Mouse (Mus musculus): ENCODE data around the gene Clcf1. TPM values are rescaled to one million over a fixed set of nuclear protein-coding genes. Genes with fewer than 3 reads are reported as not detected.

The Clcf1 gene
- polyA plus RNA-seq (2012; rRNA removed) = 34.0 and 42.0 TPM in 2 replicates

DNA sequence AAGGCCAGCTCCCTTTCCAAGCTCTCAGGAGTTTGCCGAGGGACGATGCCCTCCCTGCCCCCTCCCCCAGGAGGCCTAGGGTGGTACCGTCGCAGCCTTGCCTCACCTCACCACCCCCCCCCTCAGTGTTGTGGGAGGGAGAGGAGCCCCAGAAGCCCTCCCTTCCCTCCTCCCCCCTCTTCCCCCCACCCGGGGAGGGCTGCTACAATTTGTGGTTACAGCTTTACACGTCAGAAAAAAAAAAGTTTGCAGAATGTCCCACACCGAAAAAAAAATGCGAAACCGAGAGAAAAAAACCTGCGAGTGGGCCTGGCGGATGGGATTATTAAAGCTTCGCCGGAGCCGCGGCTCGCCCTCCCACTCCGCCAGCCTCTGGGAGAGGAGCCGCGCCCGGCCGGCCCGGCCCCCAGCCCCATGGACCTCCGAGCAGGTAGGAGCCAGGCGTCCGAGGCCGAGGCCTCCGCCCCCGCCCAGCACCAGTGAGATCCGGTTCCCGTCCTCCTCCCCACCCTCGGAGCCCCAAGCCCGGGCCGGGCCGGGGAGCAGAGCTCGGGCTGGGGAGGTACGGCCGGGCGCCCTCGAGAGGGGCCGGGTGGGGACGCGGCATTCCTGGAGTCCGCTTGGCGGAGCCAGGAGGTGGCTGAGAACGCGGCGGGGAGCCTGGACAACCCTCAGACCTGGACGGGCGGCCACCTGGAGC lies at the start of gene Clcf1, which contains the start of gene AC109138.7:
TSS of gene Clcf1 (plus strand) at position 168 of the 700 bp plus-strand sequence.
TSS of gene AC109138.7 (plus strand) at position 287 of the 700 bp plus-strand sequence.
- Histone ChIP-seq H3K4me3 (replicated peaks; ENCODE audit: extremely low read depth, low read depth, low read length) (peak within 1 kb of the TSS; percentile 63), H3K4me1 (ENCODE audit: control insufficient read depth, insufficient read depth, low read length) (peaks cover 19% of the 10 kb centered on the region)
- TF ChIP-seq CTCF (IDR thresholded peaks at IDR 0.05; ENCODE audit: insufficient read depth, low read length) = no peak
- TF ChIP-seq POLR2A (IDR thresholded peaks at IDR 0.05; ENCODE audit: borderline replicate concordance, extremely low read depth, low read depth, low read length) = 0 out of 2 replicates have a peak, but pooled peaks have one; percentile 14
- under 1% methylated on average over 49 of the region's 49 CpGs for WGBS
- peak; percentile 72 for DNase-seq

DNA sequence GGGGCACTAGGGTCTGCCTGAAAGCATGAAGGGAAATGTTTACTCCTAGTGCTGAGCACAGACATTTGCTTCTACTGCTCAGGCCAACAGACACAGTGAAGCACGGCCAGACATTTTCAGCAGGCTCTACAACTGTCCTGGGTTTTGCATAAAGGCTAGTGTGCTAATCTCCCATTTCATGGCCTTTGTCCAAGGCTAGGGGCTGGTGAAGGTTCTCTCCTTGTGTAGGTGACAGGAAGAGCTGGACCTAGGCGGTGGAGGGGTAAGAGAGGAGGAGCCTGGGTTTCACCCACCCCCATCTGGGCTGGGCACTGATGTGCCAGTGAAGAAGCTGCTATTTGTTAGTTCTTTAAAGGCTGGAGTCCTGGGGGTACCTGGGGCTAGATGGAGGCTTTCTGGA lies 49.3 kb upstream of the Clcf1 start:
- TF ChIP-seq POLR2A (IDR thresholded peaks at IDR 0.05; ENCODE audit: borderline replicate concordance, extremely low read depth, low read depth, low read length) = no peak
- TF ChIP-seq CTCF (IDR thresholded peaks at IDR 0.05; ENCODE audit: insufficient read depth, low read length) = no peak
- no peak for DNase-seq
- Histone ChIP-seq H3K4me3 (replicated peaks; ENCODE audit: extremely low read depth, low read depth, low read length) (no peak overlapping the region), H3K4me1 (ENCODE audit: control insufficient read depth, insufficient read depth, low read length) (peaks cover 5% of the 10 kb centered on the region; the same call in 1 of the 2 replicates)
- WGBS = 82% methylated on average over 2 of the region's 2 CpGs

DNA sequence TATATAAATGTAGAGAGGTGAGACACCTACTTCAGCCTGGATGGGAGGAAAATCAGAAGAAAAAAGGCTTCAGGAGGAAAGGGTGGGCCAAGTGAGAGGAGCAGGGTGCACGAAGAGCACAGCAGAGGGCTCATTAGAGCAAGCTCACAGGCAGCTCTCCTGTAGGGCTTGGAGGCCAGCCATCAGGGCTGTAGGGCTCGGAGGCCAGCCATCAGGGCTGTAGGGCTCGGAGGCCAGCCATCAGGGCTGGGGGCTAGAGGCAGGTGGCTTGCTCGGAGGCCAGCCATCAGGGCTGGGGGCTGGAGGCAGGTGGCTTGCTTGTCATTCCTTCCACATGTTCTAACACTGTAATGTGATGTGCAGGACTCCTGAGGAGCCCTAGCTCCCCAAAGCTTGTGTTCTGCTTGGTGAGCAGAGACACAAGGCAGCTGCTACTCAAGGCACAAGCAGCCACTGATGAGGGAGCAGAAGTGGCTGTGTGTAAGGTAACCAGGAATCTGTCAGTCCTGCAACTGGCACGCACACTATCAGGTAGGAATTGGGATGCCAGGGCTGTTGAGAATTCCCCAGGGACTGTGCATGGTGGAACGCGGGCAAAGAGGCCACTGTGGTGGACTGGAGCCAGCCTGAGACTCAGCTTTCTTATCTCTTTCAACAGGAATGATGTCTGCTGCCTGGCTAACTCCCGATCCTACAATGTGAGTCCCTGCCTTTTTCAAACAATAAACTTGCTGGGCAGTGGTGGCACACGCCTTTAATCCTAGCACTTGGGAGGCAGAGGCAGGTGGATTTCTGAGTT lies 47.2 kb upstream of the Clcf1 start:
- no peak for DNase-seq
- Histone ChIP-seq H3K4me3 (replicated peaks; ENCODE audit: extremely low read depth, low read depth, low read length) (no peak overlapping the region), H3K4me1 (ENCODE audit: control insufficient read depth, insufficient read depth, low read length) (peaks cover 9% of the 10 kb centered on the region)
- WGBS = 68% methylated on average over 9 of the region's 9 CpGs
- TF ChIP-seq CTCF (IDR thresholded peaks at IDR 0.05; ENCODE audit: insufficient read depth, low read length) (no peak), POLR2A (IDR thresholded peaks at IDR 0.05; ENCODE audit: borderline replicate concordance, extremely low read depth, low read depth, low read length) (no peak)

DNA sequence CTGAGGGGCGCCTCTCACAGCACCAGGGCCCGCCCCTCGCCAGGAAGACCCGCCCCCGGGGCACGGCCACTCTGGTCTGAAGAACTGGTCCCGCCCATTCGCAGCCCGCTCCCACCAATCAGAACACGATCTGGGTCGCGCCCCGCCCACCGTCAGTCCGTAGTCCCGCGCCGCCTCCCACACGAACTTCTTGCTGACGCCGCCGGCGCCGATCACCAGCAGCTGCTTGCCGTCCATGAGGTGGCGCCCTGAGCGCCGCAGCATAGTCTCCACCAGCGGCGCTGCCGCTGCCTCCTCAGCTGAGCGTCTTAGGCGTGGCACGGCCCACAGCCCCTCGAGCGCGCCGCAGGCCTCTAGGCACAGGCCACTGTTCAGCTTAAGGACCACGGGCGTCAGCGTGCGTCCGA lies 44.7 kb upstream of the Clcf1 start:
- WGBS = under 1% methylated on average over 43 of the region's 43 CpGs

DNA sequence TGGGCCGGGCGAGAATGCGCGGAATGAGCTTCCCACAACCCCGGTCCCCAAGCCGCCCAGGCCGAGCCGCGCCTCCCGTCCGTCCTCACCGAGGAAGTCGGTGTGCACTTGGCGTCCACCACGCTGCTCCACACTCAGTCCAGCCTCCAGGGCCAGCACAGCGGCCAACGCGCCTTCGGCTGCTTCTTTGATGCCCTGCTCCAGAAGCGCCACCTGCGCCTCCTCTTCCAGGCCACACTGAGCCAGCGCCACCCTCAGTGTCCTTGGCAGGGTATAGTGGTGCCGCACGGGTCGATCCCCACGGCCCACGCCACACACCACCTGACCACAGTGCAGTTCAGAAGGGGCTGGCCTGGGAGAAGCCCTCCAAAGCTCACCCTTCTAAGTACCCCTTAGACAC lies 44.2 kb upstream of the Clcf1 start:
- Histone ChIP-seq H3K4me1 (ENCODE audit: control insufficient read depth, insufficient read depth, low read length) (peaks cover 5% of the 10 kb centered on the region), H3K4me3 (replicated peaks; ENCODE audit: extremely low read depth, low read depth, low read length) (peak overlapping the region; percentile 63)
- TF ChIP-seq POLR2A (IDR thresholded peaks at IDR 0.05; ENCODE audit: borderline replicate concordance, extremely low read depth, low read depth, low read length) (no peak), CTCF (IDR thresholded peaks at IDR 0.05; ENCODE audit: insufficient read depth, low read length) (no peak)
- WGBS = 3% methylated on average over 27 of the region's 27 CpGs
- no peak for DNase-seq

More for the DNA sequence above, 44.7 kb upstream of the Clcf1 start:
- DNase-seq = peak; percentile 99
- TF ChIP-seq CTCF (IDR thresholded peaks at IDR 0.05; ENCODE audit: insufficient read depth, low read length) (peak; percentile 61), POLR2A (IDR thresholded peaks at IDR 0.05; ENCODE audit: borderline replicate concordance, extremely low read depth, low read depth, low read length) (peak; percentile 96)
- peaks cover 5% of the 10 kb centered on the region for H3K4me1 ChIP-seq (ENCODE audit: control insufficient read depth, insufficient read depth, low read length)
- peak overlapping the region; percentile 63 for H3K4me3 ChIP-seq (replicated peaks; ENCODE audit: extremely low read depth, low read depth, low read length)

DNA sequence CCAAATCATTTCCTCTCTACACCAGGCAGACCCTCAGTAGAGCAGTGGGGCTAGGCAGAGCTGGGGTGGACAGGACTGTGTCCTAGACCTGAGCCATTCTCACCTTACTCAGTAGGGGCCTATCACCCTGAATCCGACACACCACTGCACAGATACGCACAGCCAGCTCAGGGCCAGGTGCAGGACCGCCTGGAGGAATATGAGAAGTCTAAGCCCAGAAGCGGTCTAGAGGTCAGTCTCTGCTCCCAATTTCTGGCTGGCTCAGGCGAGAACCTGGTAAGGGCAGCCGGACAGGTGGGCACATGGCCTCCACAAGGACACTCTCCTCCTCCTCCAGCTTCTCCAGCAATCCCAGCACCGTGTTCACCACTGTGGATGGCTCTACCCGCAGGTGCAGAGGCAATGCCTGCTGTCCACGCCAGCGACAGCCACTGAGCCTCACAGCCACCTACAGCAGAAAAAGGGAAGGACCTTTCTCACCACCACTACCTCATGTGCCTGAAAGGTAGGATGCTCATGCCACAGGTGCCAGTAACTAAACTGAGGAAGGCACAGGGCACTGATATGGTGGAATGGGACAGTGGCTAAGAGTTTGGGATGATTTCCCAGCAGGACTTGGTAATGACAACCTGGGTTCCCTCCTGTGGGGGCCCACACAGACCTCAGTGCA lies 43.2 kb upstream of the Clcf1 start:
- H3K4me3 ChIP-seq (replicated peaks; ENCODE audit: extremely low read depth, low read depth, low read length) = no peak overlapping the region
- WGBS = 92% methylated on average over 10 of the region's 10 CpGs
- DNase-seq = no peak
- no peak for TF ChIP-seq CTCF (IDR thresholded peaks at IDR 0.05; ENCODE audit: insufficient read depth, low read length)
- TF ChIP-seq POLR2A (IDR thresholded peaks at IDR 0.05; ENCODE audit: borderline replicate concordance, extremely low read depth, low read depth, low read length) = no peak
- H3K4me1 ChIP-seq (ENCODE audit: control insufficient read depth, insufficient read depth, low read length) = peaks cover 5% of the 10 kb centered on the region

DNA sequence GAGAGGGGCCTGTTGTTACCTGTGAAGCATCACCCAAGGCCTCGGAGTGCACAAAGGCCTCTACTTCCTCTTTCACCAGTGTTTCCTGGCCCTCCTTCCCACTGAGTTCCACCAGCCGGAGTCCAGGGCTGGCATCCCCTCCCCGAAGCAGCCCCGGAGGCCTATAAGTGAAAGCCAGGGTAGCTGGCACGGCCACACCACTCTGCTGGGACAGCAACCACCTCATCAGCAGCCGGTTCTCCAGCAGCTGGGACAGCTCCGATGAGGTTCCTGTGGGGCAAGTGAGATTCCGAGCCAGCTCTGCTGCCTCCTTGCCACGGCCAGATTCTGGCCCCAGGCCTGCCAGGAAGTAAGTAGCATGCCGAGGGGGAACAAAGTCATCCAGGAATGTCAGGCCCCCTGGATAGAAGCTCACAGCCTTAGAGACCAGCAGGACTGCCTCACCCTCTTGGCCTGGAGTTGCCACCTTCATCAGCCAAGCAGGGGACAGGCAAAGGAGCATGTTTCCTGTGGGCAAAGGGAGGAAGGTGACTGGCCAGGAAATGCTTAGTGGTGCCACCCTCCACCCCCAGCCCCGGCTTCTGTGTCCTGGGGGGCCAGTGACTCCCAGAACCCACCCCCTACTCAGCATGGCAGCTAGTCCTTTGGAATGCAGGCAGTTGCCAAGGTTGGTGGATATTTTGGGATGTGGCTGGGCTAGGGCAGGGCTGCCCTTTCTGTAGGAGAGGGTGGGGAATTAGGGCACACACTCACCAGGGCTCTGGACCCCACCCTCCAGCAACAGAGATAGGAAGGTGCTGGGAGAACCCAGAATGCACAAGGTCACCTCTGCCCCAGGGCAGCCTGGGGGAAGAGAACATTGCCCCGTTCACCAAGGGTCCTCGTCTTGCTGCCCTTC lies 42.4 kb upstream of the Clcf1 start:
- Histone ChIP-seq H3K4me1 (ENCODE audit: control insufficient read depth, insufficient read depth, low read length) (peaks cover 5% of the 10 kb centered on the region), H3K4me3 (replicated peaks; ENCODE audit: extremely low read depth, low read depth, low read length) (no peak overlapping the region)
- DNase-seq = no peak
- 41% methylated on average over 13 of the region's 13 CpGs for WGBS
- TF ChIP-seq CTCF (IDR thresholded peaks at IDR 0.05; ENCODE audit: insufficient read depth, low read length) (no peak), POLR2A (IDR thresholded peaks at IDR 0.05; ENCODE audit: borderline replicate concordance, extremely low read depth, low read depth, low read length) (no peak)

DNA sequence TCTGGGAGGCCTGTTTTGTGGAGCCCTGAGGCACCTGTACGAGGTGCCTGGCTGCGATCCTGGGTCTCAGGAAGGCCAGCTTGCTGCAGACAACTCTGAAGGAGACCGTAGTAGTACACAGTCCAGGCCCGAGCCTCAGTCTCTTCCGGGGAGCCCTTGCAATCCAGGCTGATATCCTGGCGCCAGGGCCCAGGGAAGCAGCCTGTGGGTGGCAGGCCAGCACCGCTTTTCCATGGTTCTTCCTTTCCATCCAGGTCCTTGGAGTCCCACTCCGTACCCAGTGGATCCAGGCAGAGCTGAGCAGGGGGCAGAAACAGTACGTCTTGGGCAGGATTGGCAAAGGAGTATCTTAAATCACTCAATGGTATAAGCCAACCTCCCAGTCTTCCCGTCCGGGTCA lies 41.1 kb upstream of the Clcf1 start:
- H3K4me1 ChIP-seq (ENCODE audit: control insufficient read depth, insufficient read depth, low read length) = peaks cover 5% of the 10 kb centered on the region
- WGBS = 79% methylated on average over 11 of the region's 11 CpGs
- TF ChIP-seq CTCF (IDR thresholded peaks at IDR 0.05; ENCODE audit: insufficient read depth, low read length) (no peak), POLR2A (IDR thresholded peaks at IDR 0.05; ENCODE audit: borderline replicate concordance, extremely low read depth, low read depth, low read length) (no peak)
- no peak for DNase-seq
- H3K4me3 ChIP-seq (replicated peaks; ENCODE audit: extremely low read depth, low read depth, low read length) = no peak overlapping the region

Measured in lung, adult 2 months (tissue).